Mouse (Mus musculus): ENCODE data around the gene Fam196b. TPM values are rescaled to one million over a fixed set of nuclear protein-coding genes. Genes with fewer than 3 reads are reported as not detected.

Gene Fam196b
- total and polyA plus RNA-seq, 2 experiments = not detected

- Histone ChIP-seq H3K27me3 (ENCODE audit: control insufficient read depth, insufficient read depth, low read length) (no peaks in the 10 kb centered on the region), H3K4me3 (ENCODE audit: insufficient read depth, low read depth, low read length) (no peak overlapping the region), H3K79me2 (ENCODE audit: control insufficient read depth, insufficient read depth, low read length) (no peaks in the 10 kb centered on the region), H3K4me1 (ENCODE audit: control insufficient read depth, insufficient read depth, low read length) (no peaks in the 10 kb centered on the region), H3K27ac (replicated peaks; ENCODE audit: insufficient read depth, low read depth, low read length) (no peak overlapping the region), H3K9ac (ENCODE audit: low read depth, low read length) (no peak overlapping the region), H3K36me3 (ENCODE audit: control insufficient read depth, insufficient read depth, low read length) (no peaks in the 10 kb centered on the region)
- TF ChIP-seq POLR2A (IDR thresholded peaks at IDR 0.05; ENCODE audit: extremely low read depth, insufficient read depth, low read length) (no peak), CTCF (IDR thresholded peaks at IDR 0.05; ENCODE audit: low read depth, low read length) (no peak)
- no peak for DNase-seq (ENCODE audit: extremely low read depth, low read depth, low spot score)
- WGBS = 66% methylated on average over 12 of the region's 12 CpGs
These were observed 40.8 kb downstream of the Fam196b start for GRCm38 (mm10) chr11:34355406-34355805.

DNA sequence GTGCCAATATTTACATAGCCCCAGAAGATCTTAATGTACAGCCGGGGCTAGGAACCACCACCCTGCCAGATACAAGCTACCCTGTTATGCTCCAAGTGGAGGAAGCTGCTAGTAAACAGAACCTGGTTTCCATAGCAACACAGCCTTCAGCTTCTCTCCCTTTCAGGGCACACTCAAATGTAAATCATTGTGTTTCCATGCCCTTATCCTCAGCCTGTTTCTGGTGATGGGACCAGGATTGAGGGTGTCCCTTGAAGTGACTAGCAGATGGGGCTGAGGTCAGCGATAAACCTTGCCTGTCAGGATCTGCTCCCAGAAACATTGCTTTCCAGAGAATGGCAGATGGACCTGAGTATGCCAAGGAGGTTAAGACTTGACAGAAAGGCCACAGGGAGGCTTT is 41.5 kb downstream of the Fam196b start:
- no peaks in the 10 kb centered on the region for H3K79me2 ChIP-seq (ENCODE audit: control insufficient read depth, insufficient read depth, low read length)
- H3K27ac ChIP-seq (replicated peaks; ENCODE audit: insufficient read depth, low read depth, low read length) = no peak overlapping the region
- no peak overlapping the region for H3K9ac ChIP-seq (ENCODE audit: low read depth, low read length)
- DNase-seq (ENCODE audit: extremely low read depth, low read depth, low spot score) = no peak
- TF ChIP-seq CTCF (IDR thresholded peaks at IDR 0.05; ENCODE audit: low read depth, low read length) = no peak
- H3K4me3 ChIP-seq (ENCODE audit: insufficient read depth, low read depth, low read length) = no peak overlapping the region
- H3K4me1 ChIP-seq (ENCODE audit: control insufficient read depth, insufficient read depth, low read length) = no peaks in the 10 kb centered on the region
- no peaks in the 10 kb centered on the region for H3K27me3 ChIP-seq (ENCODE audit: control insufficient read depth, insufficient read depth, low read length)
- H3K36me3 ChIP-seq (ENCODE audit: control insufficient read depth, insufficient read depth, low read length) = no peaks in the 10 kb centered on the region
- 60% methylated on average over 2 of the region's 2 CpGs for WGBS

DNA sequence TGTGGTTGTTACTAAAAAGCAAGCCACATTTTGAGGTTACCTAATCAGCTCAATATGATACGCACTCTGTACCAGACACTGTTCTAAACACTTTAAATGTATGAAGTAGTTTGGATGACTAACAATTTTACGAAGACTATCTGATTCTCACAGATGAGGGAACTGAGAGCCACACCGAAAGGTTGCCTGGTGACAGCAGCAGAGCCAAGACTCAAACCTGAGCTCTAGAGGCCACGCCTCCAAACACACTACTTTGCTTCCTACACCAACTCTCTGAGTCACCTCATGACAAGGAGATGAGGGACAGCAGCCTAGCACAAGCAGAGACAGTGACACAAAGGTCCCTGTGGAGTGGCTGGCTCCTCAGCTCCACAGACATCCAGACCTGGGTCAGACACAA is 57.6 kb downstream of the Fam196b start:
- H3K27ac ChIP-seq (replicated peaks; ENCODE audit: insufficient read depth, low read depth, low read length) = no peak overlapping the region
- no peak overlapping the region for H3K9ac ChIP-seq (ENCODE audit: low read depth, low read length)
- 79% methylated on average over 4 of the region's 4 CpGs for WGBS
- H3K4me1 ChIP-seq (ENCODE audit: control insufficient read depth, insufficient read depth, low read length) = no peaks in the 10 kb centered on the region
- no peaks in the 10 kb centered on the region for H3K79me2 ChIP-seq (ENCODE audit: control insufficient read depth, insufficient read depth, low read length)
- TF ChIP-seq CTCF (IDR thresholded peaks at IDR 0.05; ENCODE audit: low read depth, low read length) (no peak), POLR2A (IDR thresholded peaks at IDR 0.05; ENCODE audit: extremely low read depth, insufficient read depth, low read length) (no peak)
- H3K27me3 ChIP-seq (ENCODE audit: control insufficient read depth, insufficient read depth, low read length) = no peaks in the 10 kb centered on the region
- no peak overlapping the region for H3K4me3 ChIP-seq (ENCODE audit: insufficient read depth, low read depth, low read length)
- no peak for DNase-seq (ENCODE audit: extremely low read depth, low read depth, low spot score)
- no peaks in the 10 kb centered on the region for H3K36me3 ChIP-seq (ENCODE audit: control insufficient read depth, insufficient read depth, low read length)

DNA sequence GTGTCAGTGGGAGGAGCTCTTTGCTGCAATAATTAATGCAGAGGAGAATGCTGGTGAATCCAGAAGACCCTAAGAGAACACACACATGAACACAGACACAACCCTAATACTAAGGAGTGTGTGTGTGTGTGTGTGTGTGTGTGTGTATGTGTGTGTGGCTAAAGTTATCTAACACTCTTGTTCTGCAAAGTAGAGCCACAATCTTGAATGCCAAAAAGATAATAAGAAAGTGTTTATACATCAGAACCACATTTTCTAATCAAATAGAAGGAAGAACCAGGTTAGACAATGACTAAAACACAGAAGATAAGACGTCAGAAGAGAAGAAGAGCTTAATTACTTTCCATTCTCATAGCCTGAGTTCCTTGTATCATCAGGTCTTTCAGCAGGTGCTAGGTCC is 60.9 kb downstream of the Fam196b start:
- Histone ChIP-seq H3K36me3 (ENCODE audit: control insufficient read depth, insufficient read depth, low read length) (no peaks in the 10 kb centered on the region), H3K27me3 (ENCODE audit: control insufficient read depth, insufficient read depth, low read length) (no peaks in the 10 kb centered on the region), H3K79me2 (ENCODE audit: control insufficient read depth, insufficient read depth, low read length) (no peaks in the 10 kb centered on the region), H3K4me3 (ENCODE audit: insufficient read depth, low read depth, low read length) (no peak overlapping the region), H3K4me1 (ENCODE audit: control insufficient read depth, insufficient read depth, low read length) (no peaks in the 10 kb centered on the region), H3K9ac (ENCODE audit: low read depth, low read length) (no peak overlapping the region), H3K27ac (replicated peaks; ENCODE audit: insufficient read depth, low read depth, low read length) (no peak overlapping the region)
- DNase-seq (ENCODE audit: extremely low read depth, low read depth, low spot score) = no peak
- TF ChIP-seq POLR2A (IDR thresholded peaks at IDR 0.05; ENCODE audit: extremely low read depth, insufficient read depth, low read length) (no peak), CTCF (IDR thresholded peaks at IDR 0.05; ENCODE audit: low read depth, low read length) (no peak)
- WGBS = 45% methylated on average over 1 of the region's 1 CpGs

DNA sequence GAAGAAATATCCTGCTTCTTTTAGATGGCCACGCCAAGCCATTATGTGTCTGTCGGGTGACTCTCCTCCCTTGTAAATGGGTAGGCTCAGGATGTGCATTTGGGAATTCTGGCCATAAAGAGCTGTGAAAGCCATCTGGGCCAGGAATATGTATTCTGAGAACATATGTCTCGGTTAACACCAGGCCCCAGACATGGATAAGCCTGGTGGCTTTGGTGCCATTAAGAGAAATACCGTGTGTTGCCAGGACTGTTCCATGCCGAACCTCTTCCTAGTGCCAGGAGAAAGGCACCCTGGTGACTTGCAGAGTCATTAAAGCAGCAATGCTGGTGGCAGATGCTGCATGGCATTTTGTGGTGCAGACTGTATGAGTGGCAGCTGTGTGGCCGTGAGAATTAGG is 63.0 kb downstream of the Fam196b start:
- Histone ChIP-seq H3K27ac (replicated peaks; ENCODE audit: insufficient read depth, low read depth, low read length) (no peak overlapping the region), H3K36me3 (ENCODE audit: control insufficient read depth, insufficient read depth, low read length) (no peaks in the 10 kb centered on the region), H3K9ac (ENCODE audit: low read depth, low read length) (no peak overlapping the region), H3K4me3 (ENCODE audit: insufficient read depth, low read depth, low read length) (no peak overlapping the region), H3K27me3 (ENCODE audit: control insufficient read depth, insufficient read depth, low read length) (no peaks in the 10 kb centered on the region), H3K79me2 (ENCODE audit: control insufficient read depth, insufficient read depth, low read length) (no peaks in the 10 kb centered on the region), H3K4me1 (ENCODE audit: control insufficient read depth, insufficient read depth, low read length) (no peaks in the 10 kb centered on the region)
- TF ChIP-seq CTCF (IDR thresholded peaks at IDR 0.05; ENCODE audit: low read depth, low read length) (no peak), POLR2A (IDR thresholded peaks at IDR 0.05; ENCODE audit: extremely low read depth, insufficient read depth, low read length) (no peak)
- no peak for DNase-seq (ENCODE audit: extremely low read depth, low read depth, low spot score)
- WGBS = 77% methylated on average over 6 of the region's 6 CpGs

GRCm38 (mm10) chr11:34383501-34383900 is 68.9 kb downstream of the Fam196b start:
- no peak for DNase-seq (ENCODE audit: extremely low read depth, low read depth, low spot score)
- TF ChIP-seq POLR2A (IDR thresholded peaks at IDR 0.05; ENCODE audit: extremely low read depth, insufficient read depth, low read length) (no peak), CTCF (IDR thresholded peaks at IDR 0.05; ENCODE audit: low read depth, low read length) (no peak)
- H3K9ac ChIP-seq (ENCODE audit: low read depth, low read length) = no peak overlapping the region
- H3K4me1 ChIP-seq (ENCODE audit: control insufficient read depth, insufficient read depth, low read length) = no peaks in the 10 kb centered on the region
- H3K27me3 ChIP-seq (ENCODE audit: control insufficient read depth, insufficient read depth, low read length) = no peaks in the 10 kb centered on the region
- H3K4me3 ChIP-seq (ENCODE audit: insufficient read depth, low read depth, low read length) = no peak overlapping the region
- H3K27ac ChIP-seq (replicated peaks; ENCODE audit: insufficient read depth, low read depth, low read length) = no peak overlapping the region
- H3K36me3 ChIP-seq (ENCODE audit: control insufficient read depth, insufficient read depth, low read length) = no peaks in the 10 kb centered on the region
- no peaks in the 10 kb centered on the region for H3K79me2 ChIP-seq (ENCODE audit: control insufficient read depth, insufficient read depth, low read length)
- whole genome bisulfite sequencing = 83% methylated on average over 3 of the region's 3 CpGs

Measured in liver, adult 2 months (tissue).